Mouse (Mus musculus): ENCODE data around the gene Rab7. TPM values are rescaled to one million over a fixed set of nuclear protein-coding genes. Genes with fewer than 3 reads are reported as not detected.

Gene Rab7
- total and polyA plus RNA-seq, 3 experiments = 58.6 to 361 (median 68.9) TPM

GRCm38 (mm10) chr6:88067722-88068121 lies 22.7 kb upstream of the Rab7 start:
- no peaks in the 10 kb centered on the region for H3K27me3 ChIP-seq (replicated peaks)
- H3K4me2 ChIP-seq (ENCODE audit: insufficient read depth, low read depth, poor library complexity, severe bottlenecking) = no peak overlapping the region
- TF ChIP-seq RCOR1 (conservative IDR thresholded peaks at IDR 0.05; ENCODE audit: low read depth, low read length) = no peak
- TF ChIP-seq ETS1 (conservative IDR thresholded peaks at IDR 0.05; ENCODE audit: low read depth, low read length) = no peak
- dilution Hi-C loops (cut with MboI; ENCODE audit: extremely low pct_ligation_motif_present, extremely low pct_unique_long_range_greater_than_20kb, low sequenced_read_pairs) = no loop called here
- no peaks in the 10 kb centered on the region for H3K9me3 ChIP-seq (replicated peaks; ENCODE audit: low read length)
- H3K36me3 ChIP-seq (replicated peaks in 1 of 2; ENCODE audit: control insufficient read depth in 1 of 2, insufficient read depth in 1 of 2, low read length in 1 of 2) = no peaks in the 10 kb centered on the region
- DNase-seq (ENCODE audit: extremely low read depth) = no peak
- no peak overlapping the region for H3K9ac ChIP-seq (ENCODE audit: insufficient read depth, low read depth)
- no peak overlapping the region for H3K4me3 ChIP-seq (replicated peaks in 1 of 3; ENCODE audit: low read depth in 2 of 3, low read length in 2 of 3, poor library complexity in 1 of 3)
- H3K79me2 ChIP-seq (replicated peaks; ENCODE audit: control insufficient read depth, extremely low read depth, insufficient read depth, poor library complexity, severe bottlenecking) = no peaks in the 10 kb centered on the region
- H3K27ac ChIP-seq (ENCODE audit: insufficient read depth, low read depth) = no peak overlapping the region
- peaks cover 17 to 55% of the 10 kb centered on the region in 2 experiments for H3K4me1 ChIP-seq (ENCODE audit: control insufficient read depth in 1 of 2, insufficient read depth in 2 of 2)
- in situ Hi-C loops (cut with MboI; ENCODE audit: low pct_ligation_motif_present, low pct_unique_long_range_greater_than_20kb, low sequenced_read_pairs) = no loop called here

- Histone ChIP-seq H3K4me3 (replicated peaks in 1 of 3; ENCODE audit: low read depth in 2 of 3, low read length in 2 of 3, poor library complexity in 1 of 3) (no peak overlapping the region), H3K36me3 (replicated peaks in 1 of 2; ENCODE audit: control insufficient read depth in 1 of 2, insufficient read depth in 1 of 2, low read length in 1 of 2) (no peaks in the 10 kb centered on the region), H3K79me2 (replicated peaks; ENCODE audit: control insufficient read depth, extremely low read depth, insufficient read depth, poor library complexity, severe bottlenecking) (no peaks in the 10 kb centered on the region), H3K27ac (ENCODE audit: insufficient read depth, low read depth) (no peak overlapping the region), H3K9ac (ENCODE audit: insufficient read depth, low read depth) (no peak overlapping the region), H3K27me3 (replicated peaks) (no peaks in the 10 kb centered on the region), H3K4me2 (ENCODE audit: insufficient read depth, low read depth, poor library complexity, severe bottlenecking) (no peak overlapping the region), H3K4me1 (ENCODE audit: control insufficient read depth in 1 of 2, insufficient read depth in 2 of 2) (peaks cover 17 to 55% of the 10 kb centered on the region in 2 experiments), H3K9me3 (replicated peaks; ENCODE audit: low read length) (no peaks in the 10 kb centered on the region)
- in situ Hi-C loops (cut with MboI; ENCODE audit: low pct_ligation_motif_present, low pct_unique_long_range_greater_than_20kb, low sequenced_read_pairs) (no loop called here), dilution Hi-C loops (cut with MboI; ENCODE audit: extremely low pct_ligation_motif_present, extremely low pct_unique_long_range_greater_than_20kb, low sequenced_read_pairs) (no loop called here)
- DNase-seq (ENCODE audit: extremely low read depth) = no peak
- no peak for TF ChIP-seq MYC (IDR thresholded peaks at IDR 0.05; ENCODE audit: low read depth, low read length)
- TF ChIP-seq USF2 (conservative IDR thresholded peaks at IDR 0.05; ENCODE audit: low read depth, low read length) = no peak
- no peak for TF ChIP-seq ELF1 (IDR thresholded peaks at IDR 0.05; ENCODE audit: low read depth, low read length)
Measured at GRCm38 (mm10) chr6:88065968-88066367, 20.9 kb upstream of the Rab7 start.

- dilution Hi-C loops (cut with MboI; ENCODE audit: extremely low pct_ligation_motif_present, extremely low pct_unique_long_range_greater_than_20kb, low sequenced_read_pairs) = no loop called here
- no peak overlapping the region for H3K27ac ChIP-seq (ENCODE audit: insufficient read depth, low read depth)
Measured at GRCm38 (mm10) chr6:88065116-88065515, 20.0 kb upstream of the Rab7 start.

More at GRCm38 (mm10) chr6:88065116-88065515, 20.0 kb upstream of the Rab7 start:
- no peak for DNase-seq (ENCODE audit: extremely low read depth)
- Histone ChIP-seq H3K79me2 (replicated peaks; ENCODE audit: control insufficient read depth, extremely low read depth, insufficient read depth, poor library complexity, severe bottlenecking) (no peaks in the 10 kb centered on the region), H3K36me3 (replicated peaks in 1 of 2; ENCODE audit: control insufficient read depth in 1 of 2, insufficient read depth in 1 of 2, low read length in 1 of 2) (no peaks in the 10 kb centered on the region), H3K9ac (ENCODE audit: insufficient read depth, low read depth) (0 out of 2 replicates have a peak overlapping the region, but pooled peaks have one; percentile 22), H3K4me1 (ENCODE audit: control insufficient read depth in 1 of 2, insufficient read depth in 2 of 2) (peaks cover 21 to 60% of the 10 kb centered on the region in 2 experiments), H3K27me3 (replicated peaks) (no peaks in the 10 kb centered on the region), H3K4me2 (ENCODE audit: insufficient read depth, low read depth, poor library complexity, severe bottlenecking) (no peak overlapping the region), H3K9me3 (replicated peaks; ENCODE audit: low read length) (no peaks in the 10 kb centered on the region), H3K4me3 (replicated peaks in 1 of 3; ENCODE audit: low read depth in 2 of 3, low read length in 2 of 3, poor library complexity in 1 of 3) (no peak overlapping the region)
- in situ Hi-C loops (cut with MboI; ENCODE audit: low pct_ligation_motif_present, low pct_unique_long_range_greater_than_20kb, low sequenced_read_pairs) = no loop called here
- TF ChIP-seq IRF4 (IDR thresholded peaks at IDR 0.05; ENCODE audit: low read depth, low read length) = peak; percentile 70
- TF ChIP-seq JUN (IDR thresholded peaks at IDR 0.05; ENCODE audit: insufficient read depth, low read depth, low read length) = no peak
- TF ChIP-seq GABPA (IDR thresholded peaks at IDR 0.05; ENCODE audit: insufficient replicate concordance, low read depth, low read length) = no peak
- peak; percentile 28; the same call in 1 of the 2 replicates for TF ChIP-seq MEF2A (IDR thresholded peaks at IDR 0.05; ENCODE audit: borderline replicate concordance, low read depth, low read length)
- peak; percentile 56; the same call in 1 of the 2 replicates for TF ChIP-seq EP300 (IDR thresholded peaks at IDR 0.05; ENCODE audit: low read length)
- 0 out of 2 replicates have a peak, but pooled peaks have one; percentile 28 for TF ChIP-seq ELF1 (IDR thresholded peaks at IDR 0.05; ENCODE audit: low read depth, low read length)
